Mouse (Mus musculus): ENCODE results near the gene Zfp787.

The Zfp787 gene
- long read RNA-seq, experiment 1, transcript Zfp787-201 (3 exons, 1,897 nt): major isoform, 7 of 15 reads
- long read RNA-seq, experiment 1, partial matches to known transcripts: 0 of 15 reads
- long read RNA-seq, experiment 1, other reads (novel, unspliced or antisense): 3 of 15 reads
- long read RNA-seq, experiment 2, partial matches to known transcripts: 0 of 4 reads
- long read RNA-seq, experiment 2, other reads (novel, unspliced or antisense): 1 of 4 reads

GRCm38 (mm10) chr7:6155901-6156411 is at the start of gene Zfp787:
Gene Zfp787, minus strand, starts transcription at chr7:6155997.
- intact Hi-C loops (cut with DNase I): no loop called here

GRCm38 (mm10) chr7:6204200-6204599 is 48.4 kb upstream of the Zfp787 start:
- intact Hi-C loops (cut with DNase I): no loop called here

- intact Hi-C loops (cut with DNase I): no loop called here
Measured at GRCm38 (mm10) chr7:6196790-6197189, 41.0 kb upstream of the Zfp787 start, which contains the start of gene Galp. Gene Galp, plus strand, starts transcription at chr7:6197090.

- intact Hi-C loops (cut with DNase I): no loop called here
Measured at GRCm38 (mm10) chr7:6195777-6196176, 40.0 kb upstream of the Zfp787 start.

- intact Hi-C loops (cut with DNase I): no loop called here
Measured at GRCm38 (mm10) chr7:6194129-6194528, 38.3 kb upstream of the Zfp787 start.

GRCm38 (mm10) chr7:6191376-6191775 is 35.6 kb upstream of the Zfp787 start:
- intact Hi-C loops (cut with DNase I): no loop called here

- intact Hi-C loops (cut with DNase I): no loop called here
Measured at GRCm38 (mm10) chr7:6189542-6189941, 33.7 kb upstream of the Zfp787 start.

- intact Hi-C loops (cut with DNase I): no loop called here
Measured at GRCm38 (mm10) chr7:6186756-6187155, 31.0 kb upstream of the Zfp787 start.

- intact Hi-C loops (cut with DNase I): no loop called here
Measured at GRCm38 (mm10) chr7:6186176-6186575, 30.4 kb upstream of the Zfp787 start.

GRCm38 (mm10) chr7:6185391-6185790 is 29.6 kb upstream of the Zfp787 start:
- intact Hi-C loops (cut with DNase I): no loop called here

GRCm38 (mm10) chr7:6184521-6184920 is 28.7 kb upstream of the Zfp787 start:
- intact Hi-C loops (cut with DNase I): no loop called here

- intact Hi-C loops (cut with DNase I): no loop called here
Measured at GRCm38 (mm10) chr7:6183802-6184201, 28.0 kb upstream of the Zfp787 start.

- intact Hi-C loops (cut with DNase I): no loop called here
Measured at GRCm38 (mm10) chr7:6182882-6183281, 27.1 kb upstream of the Zfp787 start.

GRCm38 (mm10) chr7:6179013-6179412 is 23.2 kb upstream of the Zfp787 start:
- intact Hi-C loops (cut with DNase I): no loop called here

GRCm38 (mm10) chr7:6174365-6174987 is 18.7 kb upstream of the Zfp787 start:
- intact Hi-C loops (cut with DNase I): loop anchor here (2.0 kb wide), 1 partner anchor 48 kb away; no protein-coding TSS in a partner anchor

- intact Hi-C loops (cut with DNase I): loop anchor here (2.0 kb wide), 1 partner anchor 47 kb away; no protein-coding TSS in a partner anchor
Measured at GRCm38 (mm10) chr7:6173872-6174271, 18.1 kb upstream of the Zfp787 start.

GRCm38 (mm10) chr7:6172674-6173244 is 17.0 kb upstream of the Zfp787 start:
- intact Hi-C loops (cut with DNase I): no loop called here

- intact Hi-C loops (cut with DNase I): no loop called here
Measured at GRCm38 (mm10) chr7:6172006-6172649, 16.3 kb upstream of the Zfp787 start, which contains the start of gene Zfp444. Gene Zfp444, plus strand, starts transcription at chr7:6172226.

- intact Hi-C loops (cut with DNase I): no loop called here
Measured at GRCm38 (mm10) chr7:6171444-6172005, 15.7 kb upstream of the Zfp787 start.

- intact Hi-C loops (cut with DNase I): no loop called here
Measured at GRCm38 (mm10) chr7:6170871-6171270, 15.1 kb upstream of the Zfp787 start.

- intact Hi-C loops (cut with DNase I): no loop called here
Measured at GRCm38 (mm10) chr7:6170391-6170790, 14.6 kb upstream of the Zfp787 start.
